Mouse (Mus musculus) spleen, postnatal 10 days (tissue): ENCODE measurements around the gene Phtf1.
A peak's percentile ranks its signal among the peaks of the same experiment; 100 is the strongest.

Experiments
- DNase-seq, 2 experiments: peaks; one replicate each; pipeline ENCODE4 v3.0.0; 2021 to 2022; ENCODE audit warnings: low spot score in 2 of 2

The Phtf1 gene

DNA sequence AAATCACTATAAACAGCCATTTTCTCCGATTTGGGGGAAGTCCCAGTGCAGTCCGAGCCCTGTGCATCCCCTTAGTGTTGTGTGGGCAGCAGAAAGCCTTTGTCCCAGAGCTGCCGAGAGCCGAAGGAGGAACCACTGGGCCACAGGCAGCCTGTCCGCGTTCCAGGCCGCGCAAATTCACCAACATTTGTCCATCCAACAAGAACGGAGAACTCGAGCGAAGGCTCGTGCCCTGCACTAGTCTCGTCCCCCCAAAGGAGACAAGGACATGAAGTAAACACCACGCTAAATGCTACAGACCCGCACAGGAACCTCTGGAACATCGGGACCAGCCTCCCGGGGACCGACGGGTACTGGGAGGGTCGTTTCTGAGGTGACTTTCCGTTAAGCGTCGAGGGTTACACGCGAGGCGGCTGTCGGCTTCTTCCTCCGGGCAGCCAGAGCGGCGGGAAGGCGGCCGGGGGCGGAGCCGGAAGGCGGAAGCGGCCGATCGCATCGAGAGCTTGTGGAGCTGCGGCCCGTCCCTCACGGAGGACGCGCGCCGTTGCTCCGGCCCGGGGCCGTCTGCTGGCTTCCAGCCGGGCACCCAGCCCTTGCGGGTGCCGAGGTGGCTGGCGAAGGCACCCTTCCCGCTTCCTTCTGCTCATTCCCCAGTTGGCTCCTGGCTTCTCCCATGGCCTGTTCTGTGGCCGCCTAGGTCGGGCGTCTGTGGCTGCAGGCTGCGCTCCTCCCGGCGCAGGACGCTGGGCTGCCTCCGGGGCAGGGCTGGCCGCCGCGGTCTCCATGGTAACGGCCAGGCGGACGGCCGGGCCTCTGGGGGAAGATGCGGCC, at the start of gene Phtf1:
Phtf1 (plus strand) TSS at position 250 of the 831 bp plus-strand sequence.
- peak; percentile 89 for DNase-seq

GRCm38 (mm10) chr3:103920094-103920493, 47.8 kb upstream of the Phtf1 start:
- no peak for DNase-seq

GRCm38 (mm10) chr3:103925302-103925701, 42.6 kb upstream of the Phtf1 start:
- DNase-seq = no peak

DNA sequence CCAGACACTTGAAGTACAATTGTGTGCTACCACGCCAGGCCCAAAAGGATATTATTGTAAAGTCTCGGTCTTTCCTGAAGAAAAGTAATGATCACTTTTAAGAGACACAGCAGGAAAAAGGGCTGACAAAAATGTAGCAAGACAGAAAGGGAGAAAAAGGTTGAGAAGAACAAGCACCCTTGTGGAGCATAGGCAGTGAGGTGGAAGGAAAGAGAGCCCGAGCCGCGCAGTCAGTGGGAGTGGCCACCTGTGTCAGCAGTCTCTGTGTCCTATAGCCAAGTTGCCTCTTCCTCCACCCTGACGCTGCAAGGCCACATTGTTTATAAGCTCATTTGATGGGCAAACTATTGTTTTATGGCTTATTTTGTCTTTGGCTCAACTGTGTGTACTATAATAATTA, 40.4 kb upstream of the Phtf1 start:
- peak in 1 of 2 experiments; percentile 65 for DNase-seq

DNA sequence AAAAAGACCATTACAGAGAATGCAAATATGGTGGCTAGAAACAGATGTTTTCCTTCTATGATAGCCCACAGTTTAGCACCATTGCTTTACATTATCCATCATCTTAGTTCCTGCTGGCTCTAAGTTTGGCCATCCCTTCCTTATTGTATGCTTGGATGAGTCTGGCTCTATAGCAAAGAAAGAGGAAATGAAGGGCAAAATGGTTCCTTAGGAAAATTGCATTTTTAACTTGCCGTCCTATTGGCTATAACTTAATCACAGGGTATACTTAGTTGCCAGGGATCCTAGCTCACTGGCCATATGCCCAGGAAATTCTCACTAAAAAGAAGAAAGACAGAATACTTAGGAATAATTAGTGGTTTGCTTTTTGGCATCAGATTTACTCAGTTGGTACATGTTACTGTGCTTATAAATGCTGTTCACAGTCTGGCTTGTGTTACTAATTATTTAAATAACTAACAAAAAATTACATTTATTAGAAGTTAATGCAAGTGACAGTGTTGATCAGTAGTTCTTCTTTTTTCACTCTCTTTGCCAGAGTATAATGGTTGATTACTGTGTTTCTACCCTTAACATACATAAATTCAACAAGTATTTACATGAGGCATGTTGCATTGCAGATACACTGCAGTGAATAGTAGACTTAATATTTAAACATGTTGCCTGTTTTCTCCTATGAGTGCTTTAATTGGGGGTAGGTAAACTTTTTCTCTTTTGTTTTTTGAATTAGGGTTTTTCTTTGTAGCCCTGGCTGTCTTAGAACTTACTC, 22.9 kb upstream of the Phtf1 start:
- no peak for DNase-seq

DNA sequence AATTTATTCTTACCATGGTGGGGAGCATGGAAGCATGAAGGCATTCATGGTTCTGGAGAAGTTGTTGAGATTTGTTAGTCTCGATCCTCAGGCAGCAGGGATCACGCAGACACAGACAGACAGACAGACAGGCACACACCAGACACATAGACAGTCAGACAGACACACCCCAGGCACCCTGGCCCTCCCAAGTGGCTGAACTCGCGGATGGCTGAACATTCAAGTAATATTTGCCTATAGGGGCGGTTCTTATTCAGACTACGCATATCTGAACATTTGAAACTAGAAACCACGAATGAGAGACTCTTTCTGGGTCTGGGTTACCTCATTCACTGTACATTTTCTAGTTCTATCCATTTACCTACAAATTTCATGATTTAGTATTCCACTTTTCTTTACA, 19.2 kb upstream of the Phtf1 start:
- DNase-seq = no peak

- no peak for DNase-seq
Observed at GRCm38 (mm10) chr3:103960622-103961021, 7.3 kb upstream of the Phtf1 start.

DNA sequence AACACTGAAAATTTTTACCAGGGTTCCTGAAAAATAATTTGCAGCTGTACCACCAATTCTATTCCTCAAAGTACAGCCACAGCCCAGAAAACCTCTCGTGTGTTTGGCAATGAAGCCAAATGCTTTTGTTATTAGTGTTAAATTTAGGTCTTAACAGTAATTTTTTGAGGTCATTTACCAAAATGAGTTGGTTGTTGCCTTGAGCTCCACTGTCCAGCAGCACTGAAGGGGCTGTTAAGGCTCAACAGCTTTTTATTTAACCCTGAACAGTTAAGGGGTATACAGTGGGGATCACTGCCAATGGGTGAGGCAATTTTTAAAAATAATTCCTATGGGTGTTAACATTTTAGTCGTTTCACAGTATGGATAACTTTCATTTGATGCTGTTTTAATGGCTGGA, 679 bp upstream of the Phtf1 start:
- DNase-seq = no peak

DNA sequence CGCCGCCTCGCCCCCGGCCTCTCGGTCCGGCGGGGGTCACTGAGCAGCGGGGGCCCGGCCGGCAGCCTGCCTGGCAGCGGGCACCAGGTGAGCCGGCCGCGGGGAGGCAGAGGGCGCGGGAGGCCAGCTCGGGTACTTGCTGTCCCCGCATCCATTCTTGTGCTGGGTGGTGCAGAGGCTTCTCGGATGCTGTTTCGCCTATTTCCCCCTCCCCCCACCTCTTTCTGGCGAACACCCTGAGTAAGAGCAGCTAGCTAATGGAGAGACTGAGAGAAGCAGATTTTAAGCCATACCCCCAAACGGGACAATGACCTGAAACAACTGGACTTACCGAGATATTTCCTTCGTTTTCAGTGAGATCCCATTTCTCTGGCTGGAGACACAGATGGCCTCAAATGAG, 791 bp downstream of the Phtf1 start:
- DNase-seq = no peak

DNA sequence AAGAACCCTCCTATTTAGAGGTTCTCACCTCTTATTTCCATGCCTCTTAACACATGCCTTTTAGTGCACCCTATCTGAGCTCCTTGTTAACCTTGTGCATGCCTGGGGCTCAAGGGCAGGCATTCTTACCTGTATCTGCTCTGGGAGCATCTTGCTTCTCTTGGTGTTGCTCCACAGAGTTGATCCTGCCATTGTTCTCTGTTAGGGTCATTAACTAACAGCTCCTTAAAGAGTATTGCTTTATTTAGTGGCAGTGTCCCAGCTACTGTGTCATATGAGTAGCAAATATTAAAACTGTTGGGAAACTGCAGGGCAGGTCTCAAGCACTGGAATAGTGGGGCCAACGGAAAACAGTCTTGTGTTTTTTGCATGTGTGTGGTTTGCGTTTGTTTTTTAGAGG, 3.2 kb downstream of the Phtf1 start:
- no peak for DNase-seq

- DNase-seq = no peak
Observed at GRCm38 (mm10) chr3:103984556-103984955, 16.6 kb downstream of the Phtf1 start.

- no peak for DNase-seq
Observed at GRCm38 (mm10) chr3:103985194-103985593, 17.3 kb downstream of the Phtf1 start.

- no peak for DNase-seq
Observed at GRCm38 (mm10) chr3:103987831-103988432, 20.0 kb downstream of the Phtf1 start.

DNA sequence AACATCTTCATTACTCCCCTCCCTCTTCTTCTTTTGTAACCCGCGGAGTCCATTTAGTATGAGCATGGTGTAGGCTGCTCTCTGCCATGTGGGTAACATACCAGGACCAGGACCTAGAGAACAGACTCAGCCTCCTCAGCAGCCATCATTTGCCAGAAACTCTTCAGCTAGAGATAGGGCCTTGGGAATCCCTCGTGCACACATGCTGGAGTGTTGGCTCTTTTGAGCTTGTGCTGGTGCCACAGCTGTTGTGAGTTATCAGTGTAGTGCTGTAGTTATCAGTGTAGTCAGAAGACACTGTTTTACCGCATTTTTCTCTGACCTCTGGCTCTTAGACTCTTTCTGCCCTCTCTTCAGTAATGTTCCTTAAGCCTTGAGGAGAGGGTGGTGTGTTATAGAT, 21.4 kb downstream of the Phtf1 start:
- DNase-seq = no peak

DNA sequence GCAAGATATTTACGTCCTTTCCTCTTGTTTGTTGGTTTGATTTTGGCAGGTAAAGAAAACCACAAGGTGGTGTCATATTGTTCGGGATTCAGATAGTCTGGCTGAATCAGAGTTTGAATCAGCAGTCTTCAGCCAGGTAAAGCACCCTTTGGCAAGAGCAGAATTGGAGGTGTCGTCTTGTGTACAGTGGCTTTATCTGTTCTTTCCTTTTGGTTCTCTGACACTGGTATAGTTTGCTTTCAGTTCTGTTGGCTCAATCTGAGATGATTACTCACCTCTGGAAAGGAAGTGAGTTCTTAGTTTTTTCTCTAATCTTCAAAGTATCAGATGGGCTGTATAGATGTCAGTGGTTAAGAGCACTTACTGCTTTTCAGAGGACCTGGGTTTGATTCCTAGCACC, 23.4 kb downstream of the Phtf1 start:
- DNase-seq = no peak

GRCm38 (mm10) chr3:103998724-103999123, 30.8 kb downstream of the Phtf1 start:
- DNase-seq = no peak

DNA sequence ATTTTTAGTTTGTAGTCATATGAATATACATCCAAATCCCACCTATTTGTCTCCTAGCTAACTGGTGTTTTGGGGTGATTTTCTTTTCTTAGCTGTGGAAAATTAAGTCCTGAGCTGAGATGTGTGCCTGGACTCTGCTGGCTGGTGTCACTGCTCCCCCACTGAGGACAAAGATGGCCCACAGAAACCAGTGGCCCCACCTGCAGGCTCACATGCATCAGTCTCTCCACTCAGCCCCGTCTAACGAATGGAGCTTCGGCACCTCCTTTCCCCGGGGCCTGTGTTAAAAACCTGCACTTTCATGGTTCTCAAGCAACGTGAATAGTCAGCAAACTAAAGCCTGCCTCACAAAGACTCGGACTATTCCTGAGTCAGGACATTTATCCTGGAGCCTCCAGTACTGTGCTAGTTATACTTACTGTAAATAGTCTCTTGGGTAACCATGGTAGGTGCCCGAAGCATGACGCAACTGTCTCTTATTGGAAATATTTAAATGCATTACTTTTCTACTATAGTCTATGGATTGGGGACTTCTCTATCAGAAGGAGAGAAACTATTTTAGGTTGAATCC, 39.1 kb downstream of the Phtf1 start:
- DNase-seq = no peak

DNA sequence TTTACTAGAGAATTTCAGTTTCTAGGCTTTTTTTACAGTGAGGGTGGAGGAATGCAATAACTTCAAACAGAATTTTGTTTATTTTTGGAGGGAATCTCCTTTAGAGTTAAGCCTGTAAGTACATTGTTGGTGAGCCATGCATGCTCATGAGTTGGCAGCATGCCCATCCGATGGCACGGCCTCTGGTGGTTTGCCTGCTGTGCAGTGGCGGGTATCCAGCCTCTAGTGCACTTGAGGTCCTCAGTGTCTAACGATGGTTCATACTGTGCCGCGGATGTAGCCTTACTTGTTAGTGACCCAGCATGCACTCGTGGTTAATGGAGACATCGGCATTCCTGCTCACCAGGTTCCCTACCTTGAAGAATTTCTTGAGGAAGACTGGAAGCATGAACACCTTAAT, 39.6 kb downstream of the Phtf1 start:
- DNase-seq = peak in 1 of 2 experiments; percentile 21

DNA sequence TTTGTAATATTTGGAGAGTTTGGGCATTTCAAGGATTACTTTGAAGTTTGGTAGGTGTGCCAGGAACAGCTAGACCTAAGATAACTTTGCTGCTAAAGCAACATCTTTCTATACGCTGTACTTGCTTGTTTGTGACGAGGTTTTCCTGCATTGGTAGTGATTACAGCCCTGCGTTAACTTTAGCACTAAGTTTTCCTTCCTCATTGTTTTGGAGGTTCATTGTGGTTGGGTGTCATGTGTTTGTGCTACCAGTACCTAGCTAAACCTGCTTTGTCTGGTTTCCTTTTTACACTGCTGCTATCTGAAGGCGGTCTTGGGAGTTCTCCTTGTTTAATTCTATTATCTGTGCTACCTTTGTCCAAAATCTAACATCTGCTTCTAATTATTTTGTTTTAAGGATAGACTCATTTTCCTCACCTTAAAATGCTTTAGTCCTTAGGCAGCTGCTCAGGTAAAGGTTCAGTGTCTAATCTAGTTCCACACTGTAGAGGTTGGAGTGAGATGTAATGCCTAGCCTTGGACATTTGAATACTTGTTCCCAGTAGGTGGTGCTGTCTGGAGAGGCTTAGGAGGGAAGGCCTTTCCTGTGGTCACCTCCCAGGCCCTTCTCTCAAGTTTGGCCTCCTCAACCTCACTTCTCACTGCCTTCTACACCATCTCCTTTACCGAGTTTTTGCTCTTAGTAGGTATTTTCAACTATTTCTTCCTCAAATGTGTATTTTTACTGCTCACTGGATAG, 42.2 kb downstream of the Phtf1 start:
- DNase-seq = peak in 1 of 2 experiments; percentile 6

DNA sequence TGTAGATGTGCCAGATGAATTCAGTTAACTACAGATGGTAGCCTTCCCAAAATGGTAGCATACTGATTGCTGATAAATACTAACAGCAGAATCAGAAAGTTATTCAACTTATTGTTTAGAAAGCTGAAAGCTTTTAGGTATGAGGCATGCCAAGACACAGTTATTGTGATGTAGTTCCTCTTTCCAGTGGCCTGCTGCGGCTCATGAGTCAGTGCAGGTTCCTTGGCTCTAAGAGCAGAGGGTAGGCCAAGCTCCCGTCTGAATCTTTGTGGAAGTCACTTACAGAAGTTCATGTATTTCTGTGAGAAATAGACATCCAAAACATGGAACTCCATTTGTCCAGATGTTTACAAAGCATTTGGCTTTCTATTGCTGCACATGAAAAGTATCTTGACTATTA, 44.1 kb downstream of the Phtf1 start:
- DNase-seq = peak in 1 of 2 experiments; percentile 7

DNA sequence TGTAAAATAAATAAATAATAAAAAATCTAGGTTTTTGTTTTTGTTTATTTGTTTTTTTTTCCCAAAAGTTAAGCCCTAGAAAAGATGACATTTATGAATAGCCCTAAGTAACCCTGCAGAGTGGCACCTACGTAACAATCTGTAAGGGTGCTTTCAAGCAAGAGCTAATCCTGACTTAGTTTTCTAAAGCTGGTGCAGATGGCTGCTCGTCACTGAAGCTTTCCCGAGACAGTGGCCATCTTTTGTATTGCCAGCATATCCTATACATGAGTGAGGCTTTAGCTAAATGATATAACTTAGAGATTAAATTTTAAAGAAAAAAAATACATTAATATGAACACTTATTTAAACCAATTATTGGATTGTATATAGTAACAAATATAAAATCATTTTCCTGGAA, 50.0 kb downstream of the Phtf1 start:
- no peak for DNase-seq

DNA sequence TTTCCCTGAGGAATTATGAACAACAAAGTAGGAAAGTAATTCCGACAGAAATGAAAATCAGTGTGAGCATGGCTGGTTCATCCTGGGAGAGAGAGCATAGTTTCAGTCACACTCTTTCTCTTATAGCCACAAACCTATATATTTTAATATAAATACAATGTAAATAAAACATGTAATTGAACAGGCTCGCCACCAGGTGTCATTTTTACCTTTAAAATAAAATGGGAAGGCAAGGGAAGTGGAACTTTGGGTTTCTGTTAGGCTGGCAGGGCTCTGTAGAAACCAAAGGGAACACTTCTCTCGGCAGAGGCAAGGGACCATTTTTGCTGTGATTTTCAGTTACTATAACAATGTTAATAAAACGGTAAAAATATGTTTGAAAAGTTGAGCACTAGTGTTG, 51.5 kb downstream of the Phtf1 start:
- DNase-seq = no peak
